Mouse (Mus musculus) heart, embryonic 16.5 days (tissue): Measurements from ENCODE around the gene Smim22. TPM values are rescaled to one million over a fixed set of nuclear protein-coding genes. Genes with fewer than 3 reads are reported as not detected.

Experiments used
- ATAC-seq: fragments of 200-750 bp; cut with Nextera tagmentation; replicated peaks from 2 replicates; pipeline ENCODE4 v1.8.0; 2017; ENCODE audit warnings: moderate number of reproducible peaks; ENCODE audit not compliant: insufficient read depth, low FRiP score; ENCODE audit errors: extremely low read depth
- H3K27ac ChIP-seq: fragments of 300-500 bp; sonication (generic); 2 replicates; pipeline ENCODE4 v1.5.1; 2014; ENCODE audit warnings: mild to moderate bottlenecking, low read length, control low read depth, moderate library complexity
- H3K27me3 ChIP-seq: fragments of 300-500 bp; sonication (generic); 2 replicates; pipeline ENCODE4 v1.6.1; 2014; ENCODE audit warnings: low read length, mixed read lengths; ENCODE audit not compliant: control insufficient read depth, insufficient read depth
- H3K36me3 ChIP-seq: fragments of 300-500 bp; sonication (generic); 2 replicates; pipeline ENCODE4 v1.6.1; 2014; ENCODE audit not compliant: control insufficient read depth, insufficient read depth
- H3K4me1 ChIP-seq: fragments of 300-500 bp; sonication (generic); 2 replicates; pipeline ENCODE4 v1.6.1; 2014; ENCODE audit warnings: low read length, mixed read lengths; ENCODE audit not compliant: control insufficient read depth, insufficient read depth
- H3K4me2 ChIP-seq: fragments of 300-500 bp; sonication (generic); 2 replicates; pipeline ENCODE4 v1.6.1; 2014; ENCODE audit warnings: low read depth, mild to moderate bottlenecking, control low read depth, low read length
- H3K4me3 ChIP-seq: fragments of 300-500 bp; sonication (generic); 2 replicates; pipeline ENCODE4 v1.5.1; 2014; ENCODE audit warnings: mild to moderate bottlenecking, control low read depth, low read length
- H3K9ac ChIP-seq: fragments of 300-500 bp; sonication (generic); 2 replicates; pipeline ENCODE4 v1.6.1; 2014; ENCODE audit warnings: low read length, control low read depth
- H3K9me3 ChIP-seq: fragments of 300-500 bp; sonication (generic); replicated peaks from 2 replicates; pipeline ENCODE4 v1.6.1; 2016; ENCODE audit warnings: low read length; ENCODE audit not compliant: control insufficient read depth
- WGBS: fragments of 180-500 bp; shearing (Covaris S2); extraction: QIAGEN DNeasy Blood & Tissue Kit; methylation state at CpG from one replicate; pipeline ENCODE4 v1.1.7; 2014; 5-methylcytosine and 5-hydroxymethylcytosine counted together
- polyA plus RNA-seq: library from polyadenylated mRNA; unstranded; fragments of >200 nt; fragmentation: Nextera tagmentation; extraction: Ambion mirVana; gene quantifications from 2 replicates; pipeline ENCODE4 v1.2.1, GENCODE M21; 2015

Gene Smim22
- polyA plus RNA-seq, 1 experiment from 2014 or later: 3.5 TPM

DNA sequence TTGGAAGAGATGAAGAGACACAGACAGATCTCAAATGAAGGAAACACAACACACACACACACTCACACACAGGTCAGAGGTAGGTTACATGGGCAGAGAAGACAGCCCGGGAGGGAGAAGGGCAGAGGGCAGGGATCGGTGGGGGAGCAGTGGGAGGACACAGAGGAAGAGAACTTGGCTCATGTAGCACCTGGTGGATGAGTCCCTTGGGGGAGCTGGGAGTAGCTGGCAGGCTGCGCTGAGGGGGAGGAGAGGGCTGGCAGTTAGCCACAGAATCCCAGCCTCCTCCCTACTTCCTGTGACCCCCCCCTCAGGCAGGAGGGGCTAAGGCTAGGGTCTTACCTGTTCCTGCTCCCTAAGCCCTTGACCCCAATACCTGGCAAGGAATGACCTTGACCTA, 9.5 kb upstream of the Smim22 start, which contains the start of gene Sept12:
Gene Sept12 (minus strand): TSS at position 300 of the 400 bp plus-strand sequence.
- no peak within 1 kb of the TSS for H3K27ac ChIP-seq
- no peaks in the 10 kb centered on the region for H3K27me3 ChIP-seq
- H3K4me2 ChIP-seq: no peak within 1 kb of the TSS
- H3K9me3 ChIP-seq: no peaks in the 10 kb centered on the region
- 33% methylated on average over 3 of the region's 3 CpGs for WGBS
- ATAC-seq: no peak
- H3K4me1 ChIP-seq: no peaks in the 10 kb centered on the region; the same call in 1 of the 2 replicates
- H3K36me3 ChIP-seq: no peaks in the 10 kb centered on the region
- no peak within 1 kb of the TSS for H3K4me3 ChIP-seq
- no peak within 1 kb of the TSS for H3K9ac ChIP-seq

DNA sequence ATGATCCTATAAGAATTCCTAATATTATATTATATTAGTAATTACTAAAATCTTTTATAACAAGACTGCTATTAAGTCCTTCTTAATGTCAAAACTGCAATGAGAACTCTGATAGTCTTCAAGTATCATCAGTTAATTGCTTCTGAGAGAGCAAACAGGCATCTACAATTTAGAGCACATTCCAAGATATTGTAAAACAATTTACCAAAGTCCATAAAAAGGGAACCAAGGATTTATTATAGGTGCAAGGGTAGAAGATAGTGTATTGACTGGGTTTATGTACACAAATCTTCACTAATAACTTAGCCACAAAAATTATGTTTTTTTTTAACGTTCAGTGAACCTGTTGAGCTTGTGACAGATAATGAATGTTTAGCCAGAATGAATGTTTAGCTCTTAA, 8.1 kb upstream of the Smim22 start:
- no peak overlapping the region for H3K27ac ChIP-seq
- H3K9ac ChIP-seq: no peak overlapping the region
- H3K36me3 ChIP-seq: no peaks in the 10 kb centered on the region
- H3K4me1 ChIP-seq: no peaks in the 10 kb centered on the region; the same call in 1 of the 2 replicates
- no peaks in the 10 kb centered on the region for H3K27me3 ChIP-seq
- H3K9me3 ChIP-seq: no peaks in the 10 kb centered on the region
- no peak overlapping the region for H3K4me2 ChIP-seq
- H3K4me3 ChIP-seq: no peak overlapping the region
- 69% methylated on average over 1 of the region's 1 CpGs for WGBS
- no peak for ATAC-seq

DNA sequence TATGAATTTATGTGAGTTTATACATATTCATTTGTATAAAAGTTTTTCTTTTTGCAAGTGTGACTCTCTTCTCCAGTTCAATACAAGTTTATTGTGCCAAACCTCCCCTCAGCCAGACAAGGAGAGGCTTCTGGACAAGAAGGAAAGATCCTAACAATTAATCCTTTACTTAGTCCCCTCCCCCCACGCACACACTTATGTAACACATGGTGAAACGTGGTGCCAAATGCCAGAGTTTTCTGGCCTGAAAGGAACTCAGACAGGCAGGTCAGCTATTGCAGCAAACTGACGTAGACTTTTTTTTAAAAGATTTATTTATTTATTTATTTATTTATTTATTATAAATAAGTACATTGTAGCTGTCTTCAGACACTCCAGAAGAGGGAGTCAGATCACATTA, 6.5 kb upstream of the Smim22 start:
- Histone ChIP-seq H3K9me3 (no peaks in the 10 kb centered on the region), H3K4me2 (no peak overlapping the region), H3K27ac (no peak overlapping the region), H3K27me3 (no peaks in the 10 kb centered on the region), H3K36me3 (no peaks in the 10 kb centered on the region), H3K4me3 (no peak overlapping the region), H3K4me1 (no peaks in the 10 kb centered on the region; the same call in 1 of the 2 replicates), H3K9ac (no peak overlapping the region)
- whole genome bisulfite sequencing: 67% methylated on average over 3 of the region's 3 CpGs
- no peak for ATAC-seq

DNA sequence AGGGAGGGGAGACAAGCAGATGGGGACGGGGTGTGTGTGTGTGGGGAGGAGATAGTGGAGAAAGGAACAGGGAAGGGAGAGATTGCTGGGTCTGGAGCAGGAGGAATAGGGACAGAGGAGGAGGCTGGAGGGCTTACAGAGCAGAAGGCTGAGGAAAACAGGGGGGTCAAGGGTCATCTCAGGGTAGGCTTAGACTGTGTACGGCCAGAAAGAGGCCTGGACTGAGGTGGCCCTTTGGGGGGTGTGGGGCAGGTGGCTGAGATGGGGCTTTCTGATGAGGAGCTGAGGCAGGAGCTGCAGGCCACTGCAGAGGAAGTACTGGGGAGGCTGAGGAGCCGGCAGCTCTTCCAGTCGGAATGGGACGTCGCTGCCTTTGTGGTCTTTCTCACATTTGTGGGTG, 404 bp downstream of the Smim22 start:
- no peak overlapping the region for H3K4me3 ChIP-seq
- H3K36me3 ChIP-seq: no peaks in the 10 kb centered on the region
- H3K27me3 ChIP-seq: no peaks in the 10 kb centered on the region
- WGBS: 56% methylated on average over 6 of the region's 6 CpGs
- no peaks in the 10 kb centered on the region for H3K9me3 ChIP-seq
- ATAC-seq: no peak
- H3K4me2 ChIP-seq: peak overlapping the region; percentile 8; the same call in 1 of the 2 replicates
- H3K4me1 ChIP-seq: peaks cover 9% of the 10 kb centered on the region
- H3K9ac ChIP-seq: no peak overlapping the region; the same call in 1 of the 2 replicates
- no peak overlapping the region for H3K27ac ChIP-seq

DNA sequence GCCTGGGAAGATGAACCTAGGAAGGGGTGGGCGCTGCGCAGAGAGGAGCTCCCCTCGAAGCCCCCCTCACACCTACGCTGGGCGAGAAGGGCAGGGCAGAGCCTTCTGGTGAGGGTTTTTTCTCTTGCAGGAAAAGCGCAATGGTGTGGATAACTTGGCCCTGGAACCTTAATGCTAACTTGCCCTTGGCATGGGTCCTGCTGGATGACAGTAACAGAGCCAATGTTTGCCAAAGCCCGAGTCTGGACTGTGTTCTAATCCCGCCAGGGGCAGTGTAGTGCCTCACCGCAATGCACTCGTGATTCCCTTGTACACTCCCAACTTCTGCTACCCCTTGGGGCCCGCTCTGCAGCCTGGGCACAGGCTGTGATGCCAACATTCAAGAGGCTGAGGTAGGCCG, 988 bp downstream of the Smim22 start:
- Histone ChIP-seq H3K4me3 (no peak overlapping the region), H3K4me2 (no peak overlapping the region)
- 85% methylated on average over 12 of the region's 12 CpGs for WGBS

DNA sequence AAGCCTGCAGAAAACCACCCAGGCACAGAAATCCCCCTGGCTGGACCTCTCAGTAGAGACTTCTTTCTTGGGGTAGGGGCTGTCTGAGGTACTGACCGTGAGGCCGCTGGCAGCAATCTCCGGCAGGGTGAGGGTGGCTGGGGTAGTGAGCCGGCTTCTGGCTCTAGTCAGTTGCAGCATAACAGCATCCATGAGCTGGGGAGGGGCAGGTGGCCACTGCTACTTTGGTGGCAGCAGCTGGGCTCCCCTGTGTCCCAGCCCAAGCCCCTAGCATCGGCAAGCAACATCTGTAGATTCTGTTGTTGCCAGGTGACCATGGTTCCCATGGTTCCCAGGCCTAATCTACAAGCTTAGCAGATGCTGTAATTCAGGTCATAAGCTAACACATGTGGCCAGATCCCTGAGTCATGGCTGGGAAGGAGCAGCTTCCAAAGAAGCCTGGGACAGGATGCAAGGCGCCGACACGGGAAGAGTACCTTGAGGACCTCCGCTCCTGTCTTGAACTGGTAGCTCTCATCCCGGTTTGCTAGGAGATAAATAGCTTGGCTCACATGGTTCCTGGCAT, 3.4 kb downstream of the Smim22 start:
- H3K9me3 ChIP-seq: no peaks in the 10 kb centered on the region
- no peaks in the 10 kb centered on the region for H3K27me3 ChIP-seq
- peaks cover 9% of the 10 kb centered on the region for H3K36me3 ChIP-seq
- no peak overlapping the region for H3K4me2 ChIP-seq
- H3K4me3 ChIP-seq: no peak overlapping the region
- H3K4me1 ChIP-seq: peaks cover 11% of the 10 kb centered on the region
- no peak overlapping the region for H3K27ac ChIP-seq
- no peak overlapping the region for H3K9ac ChIP-seq
- 92% methylated on average over 10 of the region's 10 CpGs for WGBS
- ATAC-seq: no peak

More for the DNA sequence above, 988 bp downstream of the Smim22 start:
- no peaks in the 10 kb centered on the region for H3K9me3 ChIP-seq
- no peak overlapping the region for H3K27ac ChIP-seq
- peaks cover 11% of the 10 kb centered on the region for H3K4me1 ChIP-seq
- no peaks in the 10 kb centered on the region for H3K36me3 ChIP-seq
- no peaks in the 10 kb centered on the region for H3K27me3 ChIP-seq
- ATAC-seq: no peak
- no peak overlapping the region for H3K9ac ChIP-seq

DNA sequence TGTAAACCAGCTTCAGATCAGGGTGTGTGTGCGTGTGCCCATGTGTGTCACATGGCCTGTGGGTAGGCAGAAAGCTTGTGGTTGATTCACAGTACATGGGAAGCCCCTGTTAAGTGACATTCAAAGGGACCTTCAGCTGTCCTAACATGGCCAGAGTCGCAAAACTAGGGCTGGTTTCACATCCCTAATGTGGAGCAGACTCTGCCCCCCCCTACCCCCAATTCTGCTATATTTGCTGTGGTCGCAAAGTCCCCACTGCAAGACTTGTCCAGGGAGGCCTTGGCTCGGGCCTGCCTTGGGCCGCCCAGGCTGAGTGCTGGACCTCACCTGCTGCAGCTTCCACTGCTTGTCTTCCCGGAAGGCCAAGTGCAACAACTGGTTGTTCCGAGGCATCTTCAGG, 4.2 kb downstream of the Smim22 start:
- H3K36me3 ChIP-seq: peaks cover 18% of the 10 kb centered on the region
- H3K27ac ChIP-seq: no peak overlapping the region
- H3K4me1 ChIP-seq: peaks cover 11% of the 10 kb centered on the region
- WGBS: 81% methylated on average over 7 of the region's 7 CpGs
- no peaks in the 10 kb centered on the region for H3K27me3 ChIP-seq
- no peak overlapping the region for H3K4me3 ChIP-seq
- H3K9ac ChIP-seq: no peak overlapping the region
- ATAC-seq: no peak
- no peak overlapping the region for H3K4me2 ChIP-seq
- H3K9me3 ChIP-seq: no peaks in the 10 kb centered on the region

DNA sequence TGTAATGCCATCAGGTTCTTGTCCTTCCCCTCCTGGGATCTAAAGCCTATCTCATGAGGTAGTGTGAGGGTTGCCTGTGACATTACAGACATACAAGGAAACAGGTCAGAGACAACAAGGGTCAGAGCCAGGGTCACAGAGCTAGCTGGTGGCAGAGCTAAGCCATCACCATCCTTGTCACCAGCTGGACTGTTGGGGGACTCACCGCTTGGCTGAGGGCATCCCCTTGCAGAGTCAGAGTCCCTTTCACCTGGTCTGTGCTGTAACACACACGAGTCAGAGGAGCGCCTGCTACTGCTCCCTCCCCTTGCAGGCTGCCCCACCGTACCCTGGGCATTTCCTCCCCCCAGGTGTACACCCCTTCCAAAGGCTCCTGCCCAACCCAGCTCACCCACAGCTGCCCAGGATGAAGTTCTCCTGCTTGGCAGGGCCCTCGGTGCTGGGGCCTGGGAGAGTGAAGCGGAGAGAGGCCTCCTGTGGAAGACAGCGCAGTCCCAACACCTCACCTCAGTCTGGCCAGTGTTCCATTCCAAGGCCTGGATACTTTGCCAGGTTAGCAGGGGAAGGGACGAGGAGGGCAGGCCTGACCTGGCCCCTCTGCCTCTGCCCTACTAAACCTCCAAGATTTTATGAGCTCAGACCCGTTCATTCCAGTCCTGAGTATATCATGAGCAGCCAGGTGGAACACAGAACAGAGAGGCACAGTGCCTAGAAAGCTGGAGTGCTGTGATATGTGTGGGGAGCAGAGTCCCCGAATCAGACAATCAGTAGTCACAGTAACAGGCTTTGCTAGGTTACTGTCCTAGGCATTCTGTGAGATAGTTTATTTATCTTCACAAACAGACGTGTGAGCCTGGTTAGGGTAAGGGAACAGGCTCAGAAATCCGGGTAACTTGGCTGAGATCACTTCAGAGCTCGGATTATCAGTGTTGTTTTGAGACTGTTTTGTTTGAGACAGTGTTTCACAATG, 5.2 kb downstream of the Smim22 start:
- no peaks in the 10 kb centered on the region for H3K9me3 ChIP-seq
- H3K9ac ChIP-seq: peak overlapping the region; percentile 79
- peaks cover 25% of the 10 kb centered on the region for H3K36me3 ChIP-seq
- 47% methylated on average over 13 of the region's 13 CpGs for WGBS
- H3K4me1 ChIP-seq: peaks cover 6% of the 10 kb centered on the region
- H3K4me2 ChIP-seq: peak overlapping the region; percentile 95
- no peak for ATAC-seq
- no peaks in the 10 kb centered on the region for H3K27me3 ChIP-seq
- no peak overlapping the region for H3K27ac ChIP-seq
- peak overlapping the region; percentile 78 for H3K4me3 ChIP-seq
